Mouse (Mus musculus): ENCODE measurements at regions not wholly inside any gene's neighbourhood (a gene's known extent, or its start where the extent isn't known, plus 50 kb on each side); places are given as distances from the start of the nearest gene placed in this dataset.
"Not testable (repeated sequence)": the region's sequence is repeated elsewhere in the genome, so short reads cannot be mapped to it uniquely, and the experiment has no call there.

- DNase-seq (ENCODE audit: low read depth, low spot score): no peak
Observed at GRCm38 (mm10) chr1:164543045-164543803, 85.1 kb upstream of the Atp1b1 start.

DNA sequence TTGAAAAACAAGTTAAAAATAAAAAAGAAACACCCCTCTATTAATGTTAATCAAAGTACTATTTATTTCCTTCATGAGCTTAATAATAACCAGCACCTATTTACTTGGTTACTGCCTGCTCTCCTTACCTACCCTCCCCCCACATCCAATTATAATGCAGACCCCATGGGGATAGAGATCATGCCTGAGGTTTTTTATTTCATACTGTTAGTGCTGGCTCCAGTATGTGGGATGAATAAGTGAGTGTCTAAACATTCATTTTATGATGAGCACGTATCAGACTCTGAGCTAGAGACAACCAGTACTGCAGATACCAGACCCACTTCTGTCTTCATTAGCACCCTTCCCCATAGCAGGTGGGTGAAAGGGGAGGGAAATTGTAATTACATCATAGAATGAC lies 83.6 kb upstream of the Atp1b1 start:
- no peak for DNase-seq (ENCODE audit: low read depth, low spot score)

DNA sequence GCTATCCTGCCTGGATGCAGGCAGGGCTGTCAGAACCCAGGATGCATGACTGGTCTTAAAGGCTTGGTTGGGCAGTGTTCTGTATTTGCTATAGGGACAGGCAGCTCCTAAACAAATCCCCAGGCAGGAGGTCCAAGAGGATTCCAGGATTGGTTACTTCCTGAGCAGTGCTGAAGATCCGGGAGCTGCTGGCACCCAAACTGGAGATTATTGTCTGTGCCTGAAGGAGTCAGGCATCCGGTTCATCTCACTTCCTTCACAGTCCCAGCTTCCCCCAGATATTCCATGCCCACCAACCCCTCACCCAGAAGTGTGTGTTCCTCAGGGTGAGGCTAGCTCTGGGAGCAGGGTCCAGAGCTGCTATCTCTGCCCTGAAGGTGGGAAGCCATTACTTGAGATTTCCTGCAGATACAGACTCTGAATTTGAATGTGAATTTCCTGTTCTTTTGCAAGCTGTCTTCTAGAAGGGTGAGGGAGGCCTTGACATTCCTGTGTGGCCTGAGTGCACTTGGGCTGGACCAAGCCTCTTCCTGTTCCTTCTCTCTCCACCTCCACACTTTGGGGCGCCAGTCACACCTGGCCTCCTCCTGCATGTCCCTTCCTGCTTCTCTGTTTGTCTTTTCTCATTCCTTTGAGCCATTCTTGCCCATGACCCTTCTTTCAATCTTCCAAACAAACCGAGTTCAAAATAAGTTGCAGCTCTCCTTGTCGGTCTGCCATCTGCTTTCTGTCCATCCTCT lies 80.3 kb upstream of the Atp1b1 start:
- DNase-seq (ENCODE audit: low read depth, low spot score): no peak

DNA sequence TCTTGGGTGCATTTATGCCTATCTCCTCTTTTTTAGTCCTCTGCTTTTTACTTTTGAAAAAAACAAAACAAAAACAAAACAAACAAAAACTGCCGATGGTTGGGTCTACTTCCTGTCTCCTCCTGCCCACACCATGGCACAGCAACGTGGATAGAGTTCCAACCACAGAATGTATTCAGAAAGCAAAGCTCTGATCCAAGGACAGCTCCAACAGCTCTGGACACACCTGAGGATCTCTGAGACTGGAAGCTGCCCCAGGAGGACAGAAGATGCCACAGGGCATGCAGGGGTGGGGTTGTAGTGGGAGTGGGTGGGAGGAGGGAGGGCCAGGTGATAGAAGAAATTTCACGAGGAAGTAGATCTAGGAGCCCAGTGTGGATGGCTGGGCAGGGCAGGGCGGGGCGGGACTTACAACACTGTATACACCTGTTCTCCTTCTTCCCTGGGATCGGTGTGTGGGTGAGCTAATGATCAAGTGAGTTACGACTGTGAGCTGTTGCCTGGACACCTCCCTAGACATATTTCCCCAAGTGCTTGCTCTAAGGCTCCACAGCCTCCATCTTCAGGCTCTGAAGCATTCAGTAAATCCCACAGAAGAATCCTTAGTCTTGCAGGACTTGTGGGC lies 79.3 kb upstream of the Atp1b1 start:
- DNase-seq (ENCODE audit: low read depth, low spot score): no peak

GRCm38 (mm10) chr1:164532196-164532595 lies 74.0 kb upstream of the Atp1b1 start:
- no peak for DNase-seq (ENCODE audit: low read depth, low spot score)

- DNase-seq (ENCODE audit: low read depth, low spot score): no peak
Observed at GRCm38 (mm10) chr1:164531741-164532140, 73.6 kb upstream of the Atp1b1 start.

- no peak for DNase-seq (ENCODE audit: low read depth, low spot score)
Observed at GRCm38 (mm10) chr1:164526748-164527147, 68.6 kb upstream of the Atp1b1 start.

GRCm38 (mm10) chr1:164522377-164523150 lies 64.4 kb upstream of the Atp1b1 start:
- DNase-seq (ENCODE audit: low read depth, low spot score): no peak

DNA sequence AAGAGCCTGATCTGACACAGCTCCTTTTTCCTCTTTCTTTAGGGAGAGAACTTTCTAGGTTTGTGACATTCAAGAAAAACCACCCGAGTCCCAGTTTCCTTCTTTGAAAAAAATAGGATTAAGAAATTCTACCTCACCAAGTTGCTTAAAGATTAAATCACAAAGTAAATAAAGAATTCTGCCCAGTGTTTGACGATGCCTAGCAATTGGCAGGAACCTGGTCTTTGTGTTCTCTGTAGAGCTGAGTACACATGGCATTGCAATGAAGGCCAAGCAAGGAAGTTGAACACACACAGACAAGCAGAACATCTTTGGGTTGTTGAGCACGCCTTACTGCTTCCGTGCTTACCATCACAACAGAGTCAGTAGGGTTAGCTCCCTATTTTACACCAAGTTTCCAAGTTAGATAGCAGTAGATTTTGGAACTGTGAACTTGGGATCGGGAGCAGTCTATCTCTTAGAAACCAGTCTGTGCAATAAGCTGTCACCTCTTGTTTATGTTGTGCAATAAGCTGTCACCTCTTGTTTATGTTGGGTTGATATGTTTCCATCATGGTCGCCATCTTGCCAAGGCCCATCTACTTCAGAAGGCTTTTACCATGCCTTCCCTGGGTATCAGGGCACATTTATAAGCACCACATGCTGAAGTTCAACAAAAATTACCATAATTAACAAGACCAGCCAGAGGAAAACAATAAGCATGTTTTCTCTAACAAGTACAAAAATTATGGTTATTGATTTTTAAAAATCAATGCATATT lies 63.4 kb upstream of the Atp1b1 start:
- no peak for DNase-seq (ENCODE audit: low read depth, low spot score)

DNA sequence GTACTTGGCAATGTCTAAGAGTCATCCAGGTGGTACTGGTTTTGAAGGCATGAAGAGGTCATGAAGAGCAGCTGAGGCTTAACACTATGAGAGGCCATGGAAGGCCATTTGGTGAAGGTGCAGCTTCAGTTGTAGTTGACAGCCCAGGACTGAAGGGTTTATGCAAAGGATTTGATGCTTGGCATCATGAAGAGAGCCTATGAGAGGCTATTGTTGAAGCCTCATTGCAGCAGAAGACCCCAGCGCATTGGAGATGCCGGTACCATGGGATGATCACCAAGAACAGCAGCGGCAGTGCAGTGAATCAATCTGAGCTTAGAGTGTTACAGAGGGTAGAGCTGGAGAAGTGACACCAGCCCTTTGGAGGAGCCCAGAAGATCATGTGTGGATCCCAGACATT lies 60.7 kb upstream of the Atp1b1 start:
- DNase-seq (ENCODE audit: low read depth, low spot score): no peak

DNA sequence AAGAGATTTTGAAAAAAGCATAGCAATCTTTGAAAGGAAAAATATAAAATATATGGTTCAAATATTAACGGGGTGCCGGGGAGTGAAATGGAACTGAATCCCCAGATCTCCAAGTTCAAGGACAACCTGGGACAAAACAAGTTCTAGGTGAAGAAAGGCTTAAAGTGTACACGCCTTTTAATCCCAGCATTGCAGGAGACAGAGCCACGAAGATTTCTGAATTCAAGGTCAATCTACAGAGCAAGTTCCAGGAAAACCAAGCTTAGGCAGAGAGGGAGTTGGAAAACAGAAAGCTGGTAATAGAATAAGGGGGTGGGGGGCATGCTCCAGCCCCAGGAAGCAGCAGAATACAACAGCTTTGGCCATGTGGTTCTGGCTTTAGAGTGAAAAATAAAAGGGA lies 60.2 kb upstream of the Atp1b1 start:
- no peak for DNase-seq (ENCODE audit: low read depth, low spot score)

- DNase-seq (ENCODE audit: low read depth, low spot score): not testable (repeated sequence)
Observed at GRCm38 (mm10) chr1:164517362-164517761, 59.2 kb upstream of the Atp1b1 start.

DNA sequence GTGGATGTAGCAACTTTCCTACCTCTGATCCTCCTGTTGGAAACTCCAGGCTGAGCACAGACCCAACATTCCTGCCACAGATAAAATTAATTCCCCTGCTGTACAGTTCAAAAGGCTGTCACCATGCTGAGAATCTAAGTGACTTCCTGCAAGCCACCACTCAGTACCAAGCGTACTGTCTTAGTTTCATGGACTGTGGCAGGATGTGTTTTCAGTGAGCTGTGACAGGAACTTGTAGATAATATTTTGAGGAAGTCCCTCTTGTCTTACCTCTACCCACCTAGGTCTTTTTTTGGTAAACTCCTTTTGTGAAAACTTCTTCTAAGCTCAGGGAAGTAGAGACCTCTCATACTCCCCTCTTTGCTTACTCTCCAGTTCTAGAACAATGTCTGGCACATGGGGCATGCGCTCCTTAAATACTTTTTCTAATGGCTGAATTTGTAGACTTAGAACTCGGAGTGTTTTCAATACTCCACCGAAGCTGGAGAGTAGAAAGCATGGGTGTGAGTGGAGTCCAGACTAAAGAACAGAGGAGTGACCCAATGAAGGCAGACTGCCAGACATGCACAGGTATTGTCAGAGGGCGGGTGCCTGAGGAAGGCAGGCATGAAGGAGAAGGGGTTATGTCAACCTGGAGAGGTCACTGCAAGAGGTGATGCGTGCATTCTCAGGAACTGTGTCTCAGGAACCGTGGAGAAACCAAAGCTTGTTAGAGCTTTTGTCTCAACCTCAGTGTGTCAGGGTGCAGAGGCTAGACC lies 53.7 kb upstream of the Atp1b1 start:
- no peak for DNase-seq (ENCODE audit: low read depth, low spot score)

- no peak for DNase-seq (ENCODE audit: low read depth, low spot score)
Observed at GRCm38 (mm10) chr1:164509226-164509625, 51.1 kb upstream of the Atp1b1 start.

GRCm38 (mm10) chr1:164508556-164508955 lies 50.4 kb upstream of the Atp1b1 start:
- DNase-seq (ENCODE audit: low read depth, low spot score): no peak

DNA sequence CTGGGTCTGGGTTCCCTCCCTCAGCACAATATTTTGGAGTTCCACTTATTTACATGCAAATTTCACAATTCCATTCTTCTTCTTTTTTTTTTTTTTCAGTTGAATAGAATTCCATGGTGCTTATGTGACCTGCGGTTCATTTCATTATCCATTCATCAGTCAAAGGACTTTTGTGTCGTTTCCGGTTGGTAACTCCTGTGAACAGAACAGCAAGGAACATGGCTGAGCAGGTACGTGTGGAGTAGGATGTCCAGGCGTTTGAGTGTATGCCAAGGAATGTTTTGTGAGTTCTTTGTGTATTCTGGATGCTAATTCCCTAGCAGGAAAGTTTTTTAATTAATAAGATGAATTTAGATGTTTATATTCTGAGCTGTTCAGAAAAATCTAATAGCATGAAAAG lies 50.0 kb upstream of the Atp1b1 start:
- DNase-seq (ENCODE audit: low read depth, low spot score): no peak

Data from embryo, embryonic 11.5 days (tissue).